Mouse (Mus musculus) G1E-ER4 (cell line): ENCODE measurements around the gene Col5a1. TPM values are rescaled to one million over a fixed set of nuclear protein-coding genes. Genes with fewer than 3 reads are reported as not detected.

Experiments used
- GATA1 ChIP-seq: IDR thresholded peaks from one replicate; pipeline ENCODE4 v1.8.0; 2012; ENCODE audit warnings: low read length, inconsistent platforms
- polyA plus RNA-seq: library from polyadenylated mRNA; stranded (reverse); fragments of >175 nt; gene quantifications from 2 replicates; pipeline ENCODE4 v1.2.3, GENCODE M21; 2012

The Col5a1 gene
- polyA plus RNA-seq, 1 experiment = 8.4 TPM

GRCm38 (mm10) chr2:27875786-27876185 is 10.4 kb upstream of the Col5a1 start:
- TF ChIP-seq GATA1 = no peak

GRCm38 (mm10) chr2:27876724-27877504 is 9.3 kb upstream of the Col5a1 start:
- no peak for TF ChIP-seq GATA1

- no peak for TF ChIP-seq GATA1
Observed at GRCm38 (mm10) chr2:27878066-27878465, 8.2 kb upstream of the Col5a1 start.

GRCm38 (mm10) chr2:27883276-27883675 is 2.9 kb upstream of the Col5a1 start:
- TF ChIP-seq GATA1 = no peak

GRCm38 (mm10) chr2:27885456-27886147 is 623 bp upstream of the Col5a1 start:
- no peak for TF ChIP-seq GATA1

GRCm38 (mm10) chr2:27886608-27887460 is 609 bp downstream of the Col5a1 start:
- TF ChIP-seq GATA1 = no peak

- no peak for TF ChIP-seq GATA1
Observed at GRCm38 (mm10) chr2:27887461-27888264, 1.4 kb downstream of the Col5a1 start.

- no peak for TF ChIP-seq GATA1
Observed at GRCm38 (mm10) chr2:27888603-27889545, 2.6 kb downstream of the Col5a1 start.

GRCm38 (mm10) chr2:27891922-27892541 is 5.8 kb downstream of the Col5a1 start:
- TF ChIP-seq GATA1 = no peak

- no peak for TF ChIP-seq GATA1
Observed at GRCm38 (mm10) chr2:27893015-27893414, 6.8 kb downstream of the Col5a1 start.

- TF ChIP-seq GATA1 = no peak
Observed at GRCm38 (mm10) chr2:27894986-27895385, 8.8 kb downstream of the Col5a1 start.

GRCm38 (mm10) chr2:27895648-27896047 is 9.4 kb downstream of the Col5a1 start:
- TF ChIP-seq GATA1 = no peak

- no peak for TF ChIP-seq GATA1
Observed at GRCm38 (mm10) chr2:27897161-27897560, 10.9 kb downstream of the Col5a1 start.

- TF ChIP-seq GATA1 = no peak
Observed at GRCm38 (mm10) chr2:27899894-27900293, 13.7 kb downstream of the Col5a1 start.
